Mouse (Mus musculus): ENCODE measurements around the gene Dynll1. TPM values are rescaled to one million over a fixed set of nuclear protein-coding genes. Genes with fewer than 3 reads are reported as not detected.

Dynll1 gene
- 10 to 100 TPM; 65.1 to 85.6 TPM for total RNA-seq (2021)
- 65.2 and 83.8 TPM in 2 replicates for polyA plus RNA-seq (2012; rRNA removed)
- long read RNA-seq, transcript Dynll1-201 (3 exons, 2,030 nt), result major isoform, 14 of 14 reads
- long read RNA-seq, partial matches to known transcripts, result 0 of 14 reads
- long read RNA-seq, other reads (novel, unspliced or antisense), result 0 of 14 reads

DNA sequence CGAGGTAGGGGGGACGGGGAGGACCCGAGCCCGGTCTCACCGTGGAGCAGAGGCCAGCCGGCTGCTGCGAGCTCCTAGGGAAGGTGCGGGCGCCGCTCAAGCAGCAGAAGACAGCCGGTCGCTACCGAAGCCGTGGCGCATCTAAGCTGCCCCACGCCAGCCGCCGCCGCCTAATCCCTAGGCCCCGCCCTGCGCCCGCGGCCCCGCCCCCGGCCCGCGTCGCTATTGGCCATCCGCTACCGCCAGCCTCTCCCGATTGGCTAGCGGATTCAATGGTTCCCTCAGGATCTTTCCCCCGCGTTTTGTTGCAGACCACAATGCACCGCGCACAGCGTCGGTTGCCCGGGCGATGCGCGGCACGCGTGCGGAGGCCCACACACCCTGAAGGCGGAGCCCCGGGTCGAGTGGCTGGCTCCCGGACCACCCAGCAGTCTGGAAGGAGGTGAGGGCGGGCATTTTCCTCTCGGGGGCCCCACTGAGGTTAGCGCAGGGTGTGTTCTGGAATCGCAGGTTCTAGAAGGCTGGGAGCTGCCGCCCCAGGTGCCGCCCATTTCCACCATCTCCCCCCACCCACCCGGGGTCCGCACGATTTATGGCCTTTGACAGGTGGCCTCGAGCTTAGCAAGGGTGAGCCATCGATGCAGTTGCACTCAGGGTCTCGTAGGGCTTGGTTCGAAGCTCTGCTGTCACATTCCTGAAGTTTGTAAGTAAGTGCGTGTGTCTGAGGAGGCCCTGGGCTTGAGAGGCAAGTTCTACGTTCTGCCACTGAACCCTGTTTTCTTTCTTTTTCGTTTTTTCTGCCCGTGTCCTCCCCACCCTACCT is at the start of gene Dynll1:
TSS of gene Dynll1 (minus strand) at position 208 of the 823 bp plus-strand sequence.
- H3K36me3 ChIP-seq (ENCODE audit: control insufficient read depth, insufficient read depth, low read length), result peaks cover 12% of the 10 kb centered on the region
- no peaks in the 10 kb centered on the region for H3K79me2 ChIP-seq (replicated peaks; ENCODE audit: control insufficient read depth, insufficient read depth, low read length)
- H3K4me3 ChIP-seq, result peak within 1 kb of the TSS; percentile 96
- peak; percentile 99 to 100 for DNase-seq
- peaks cover 2% of the 10 kb centered on the region; the same call in 1 of the 2 replicates for H3K4me1 ChIP-seq (ENCODE audit: control insufficient read depth, insufficient read depth, low read length)
- no peaks in the 10 kb centered on the region for H3K27me3 ChIP-seq (ENCODE audit: control insufficient read depth, insufficient read depth, low read length)
- intact Hi-C loops (cut with DNase I), result loop anchor here (2.0 kb wide), 5 partner anchors 18 to 48 kb away; partner anchors contain the start of genes Cox6a1, Rnf10 and Srsf9
- H3K9ac ChIP-seq (ENCODE audit: low read depth, low read length), result peak within 1 kb of the TSS; percentile 94
- TF ChIP-seq CTCF (IDR thresholded peaks at IDR 0.05) (no peak), EP300 (IDR thresholded peaks at IDR 0.05; ENCODE audit: insufficient read depth, low read depth, low read length) (peak; percentile 87; the same call in 1 of the 2 replicates), POLR2A (IDR thresholded peaks at IDR 0.05; ENCODE audit: insufficient read depth, low read depth, low read length) (peak; percentile 89)
- peak within 1 kb of the TSS; percentile 89 for H3K27ac ChIP-seq
- whole genome bisulfite sequencing, result 1% methylated on average over 64 of the region's 66 CpGs

DNA sequence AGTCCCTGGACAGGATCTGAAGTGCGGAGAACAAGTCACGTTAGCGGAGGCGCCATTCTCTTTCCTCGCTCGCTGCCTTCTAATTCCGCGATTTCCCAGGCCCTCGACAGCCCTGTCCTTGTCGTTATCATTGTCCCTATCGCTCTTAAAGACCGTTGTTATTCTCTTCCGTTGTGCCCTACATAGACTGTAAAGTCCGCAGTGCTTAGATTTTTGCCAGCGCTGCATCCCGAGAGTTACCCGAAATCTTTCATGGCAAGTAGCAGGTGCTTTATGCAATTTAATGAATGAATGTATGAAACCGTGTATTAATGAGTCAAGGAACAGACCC is 48.4 kb upstream of the Dynll1 start:
- under 1% methylated on average over 18 of the region's 18 CpGs for WGBS
- no peak for DNase-seq
- intact Hi-C loops (cut with DNase I), result loop anchor here (2.0 to 10.0 kb wide), 4 partner anchors 48 to 224 kb away; partner anchors contain the start of genes Dynll1 and Rplp0
- H3K4me1 ChIP-seq (ENCODE audit: control insufficient read depth, insufficient read depth, low read length), result peaks cover 4% of the 10 kb centered on the region
- peak overlapping the region; percentile 93 for H3K27ac ChIP-seq
- peaks cover 4% of the 10 kb centered on the region for H3K79me2 ChIP-seq (replicated peaks; ENCODE audit: control insufficient read depth, insufficient read depth, low read length)
- peak overlapping the region; percentile 77 for H3K9ac ChIP-seq (ENCODE audit: low read depth, low read length)
- no peak for TF ChIP-seq POLR2A (IDR thresholded peaks at IDR 0.05; ENCODE audit: insufficient read depth, low read depth, low read length)
- no peak for TF ChIP-seq CTCF (IDR thresholded peaks at IDR 0.05)
- TF ChIP-seq EP300 (IDR thresholded peaks at IDR 0.05; ENCODE audit: insufficient read depth, low read depth, low read length), result no peak
- peak overlapping the region; percentile 90 for H3K4me3 ChIP-seq
- no peaks in the 10 kb centered on the region for H3K27me3 ChIP-seq (ENCODE audit: control insufficient read depth, insufficient read depth, low read length)
- peaks cover 5% of the 10 kb centered on the region for H3K36me3 ChIP-seq (ENCODE audit: control insufficient read depth, insufficient read depth, low read length)

DNA sequence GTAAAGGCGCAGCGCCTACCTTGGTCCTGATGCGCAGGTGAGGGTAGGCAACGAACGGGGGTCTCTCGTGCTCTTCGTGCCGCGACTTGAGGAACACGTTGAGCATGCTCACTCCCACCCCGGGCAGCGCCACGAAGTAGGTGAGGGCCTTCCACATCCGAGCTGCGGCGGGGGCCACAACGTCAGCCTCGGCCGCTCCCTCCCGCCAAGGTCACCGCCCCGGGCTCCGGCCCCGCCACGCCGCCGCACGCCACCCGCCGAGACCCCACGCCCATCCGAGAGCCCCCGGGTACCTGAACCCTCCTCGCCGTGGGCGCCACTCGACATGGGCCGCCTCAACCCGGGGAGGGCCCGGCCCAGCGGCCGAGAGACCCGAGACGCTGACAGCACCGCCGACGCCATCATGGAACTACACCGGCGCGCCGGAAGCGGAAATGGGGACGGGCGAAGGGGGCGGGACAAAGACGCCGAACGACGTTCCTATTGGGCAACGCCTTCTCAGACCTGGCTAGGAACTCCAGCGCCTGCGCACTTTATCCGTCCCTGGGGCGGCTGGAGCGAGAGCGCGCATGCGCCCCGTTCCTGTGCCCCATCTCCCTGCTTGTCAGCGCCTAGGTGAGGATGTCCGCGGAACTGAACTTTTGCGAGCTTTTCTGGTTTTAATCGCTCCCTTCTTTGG is 47.9 kb upstream of the Dynll1 start, which contains the start of gene Cox6a1:
TSS of gene Cox6a1 (minus strand) at position 436 of the 679 bp plus-strand sequence.
- Histone ChIP-seq H3K27ac (peak within 1 kb of the TSS; percentile 93), H3K36me3 (ENCODE audit: control insufficient read depth, insufficient read depth, low read length) (peaks cover 5% of the 10 kb centered on the region), H3K4me3 (peak within 1 kb of the TSS; percentile 90), H3K9ac (ENCODE audit: low read depth, low read length) (peak within 1 kb of the TSS; percentile 96), H3K27me3 (ENCODE audit: control insufficient read depth, insufficient read depth, low read length) (no peaks in the 10 kb centered on the region), H3K79me2 (replicated peaks; ENCODE audit: control insufficient read depth, insufficient read depth, low read length) (peaks cover 4% of the 10 kb centered on the region), H3K4me1 (ENCODE audit: control insufficient read depth, insufficient read depth, low read length) (peaks cover 4% of the 10 kb centered on the region)
- intact Hi-C loops (cut with DNase I), result loop anchor here (2.0 to 10.0 kb wide), 4 partner anchors 48 to 224 kb away; partner anchors contain the start of genes Dynll1 and Rplp0
- peak; percentile 98 to 99 for DNase-seq
- peak; percentile 92 for TF ChIP-seq POLR2A (IDR thresholded peaks at IDR 0.05; ENCODE audit: insufficient read depth, low read depth, low read length)
- TF ChIP-seq EP300 (IDR thresholded peaks at IDR 0.05; ENCODE audit: insufficient read depth, low read depth, low read length), result no peak
- TF ChIP-seq CTCF (IDR thresholded peaks at IDR 0.05), result peak; percentile 48
- under 1% methylated on average over 74 of the region's 74 CpGs for WGBS

DNA sequence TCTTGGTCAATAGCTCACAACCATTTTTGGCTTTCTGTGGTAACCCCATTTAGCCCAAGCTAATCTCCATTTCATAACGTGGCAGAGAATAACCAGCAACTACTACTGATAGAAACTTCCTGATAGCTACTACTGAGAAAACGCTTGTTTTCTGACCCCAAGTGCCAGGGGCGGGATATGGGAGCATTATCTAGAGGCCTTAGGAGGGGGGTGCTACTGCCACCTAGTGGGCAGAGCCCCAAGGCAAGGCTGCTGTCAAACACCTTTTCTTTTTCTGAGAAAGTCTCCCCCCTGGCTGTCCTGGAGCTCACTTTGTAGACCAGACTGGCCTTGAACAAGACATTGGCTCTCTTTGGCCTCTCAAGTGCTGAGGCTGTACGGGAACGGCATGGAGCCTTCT is 46.8 kb upstream of the Dynll1 start:
- H3K4me1 ChIP-seq (ENCODE audit: control insufficient read depth, insufficient read depth, low read length), result peaks cover 4% of the 10 kb centered on the region
- H3K27ac ChIP-seq, result peak overlapping the region; percentile 93; the same call in 1 of the 2 replicates
- intact Hi-C loops (cut with DNase I), result loop anchor here (5.0 to 10.0 kb wide), 3 partner anchors 160 to 223 kb away; partner anchors contain the start of gene Rplp0
- peaks cover 4% of the 10 kb centered on the region for H3K79me2 ChIP-seq (replicated peaks; ENCODE audit: control insufficient read depth, insufficient read depth, low read length)
- no peaks in the 10 kb centered on the region for H3K27me3 ChIP-seq (ENCODE audit: control insufficient read depth, insufficient read depth, low read length)
- H3K9ac ChIP-seq (ENCODE audit: low read depth, low read length), result 0 out of 2 replicates have a peak overlapping the region, but pooled peaks have one; percentile 30
- WGBS, result 1% methylated on average over 5 of the region's 5 CpGs
- peak overlapping the region; percentile 90 for H3K4me3 ChIP-seq
- TF ChIP-seq EP300 (IDR thresholded peaks at IDR 0.05; ENCODE audit: insufficient read depth, low read depth, low read length) (0 out of 2 replicates have a peak, but pooled peaks have one; percentile 56), POLR2A (IDR thresholded peaks at IDR 0.05; ENCODE audit: insufficient read depth, low read depth, low read length) (no peak), CTCF (IDR thresholded peaks at IDR 0.05) (peak; percentile 97)
- peak; percentile 84 to 87 for DNase-seq
- H3K36me3 ChIP-seq (ENCODE audit: control insufficient read depth, insufficient read depth, low read length), result peaks cover 5% of the 10 kb centered on the region

DNA sequence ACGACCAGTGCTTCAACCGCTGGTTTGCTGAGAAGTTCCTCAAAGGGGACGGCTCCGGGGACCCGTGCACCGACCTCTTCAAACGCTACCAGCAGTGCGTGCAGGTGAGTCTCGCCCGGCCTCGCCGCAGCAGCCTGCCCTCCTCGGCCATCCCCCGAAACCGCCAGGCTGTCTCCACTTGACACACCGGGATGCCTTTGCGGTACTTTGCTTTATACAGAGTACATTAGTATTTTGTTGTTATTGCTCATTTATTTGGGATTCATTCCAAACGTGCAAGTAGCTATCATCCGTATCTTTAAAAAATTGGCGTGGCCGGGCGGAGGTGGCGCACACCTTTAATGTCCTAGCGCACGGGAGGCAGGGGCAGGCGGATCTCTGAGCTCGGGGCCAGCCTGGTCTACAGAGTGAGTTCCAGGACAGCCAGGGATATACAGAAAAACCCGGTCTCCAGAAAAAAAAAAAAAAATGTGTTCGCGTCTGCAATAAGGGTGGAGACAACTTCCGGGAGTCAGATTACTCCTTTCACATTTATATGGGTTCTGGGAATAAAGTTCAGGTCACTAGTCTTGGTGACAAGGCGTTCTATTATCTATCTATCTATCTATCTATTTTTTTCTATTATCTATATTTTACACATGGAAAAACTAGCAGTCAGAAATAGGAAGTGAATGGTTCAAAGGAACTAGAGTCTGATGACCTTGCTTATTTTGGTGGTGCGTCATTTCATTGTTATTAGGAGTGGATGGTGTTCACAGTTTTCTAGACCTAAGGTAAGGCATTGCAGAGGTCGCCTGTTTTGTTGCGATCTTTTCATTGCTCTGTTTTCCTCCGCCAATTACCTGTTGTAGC is 40.7 kb upstream of the Dynll1 start:
- DNase-seq, result no peak
- peak overlapping the region; percentile 91 for H3K9ac ChIP-seq (ENCODE audit: low read depth, low read length)
- H3K4me3 ChIP-seq, result peak overlapping the region; percentile 72
- peak overlapping the region; percentile 89 for H3K27ac ChIP-seq
- H3K36me3 ChIP-seq (ENCODE audit: control insufficient read depth, insufficient read depth, low read length), result 0 out of 2 replicates have a peak, but pooled peaks cover 4% of the 10 kb centered on the region
- WGBS, result 8% methylated on average over 36 of the region's 36 CpGs
- H3K4me1 ChIP-seq (ENCODE audit: control insufficient read depth, insufficient read depth, low read length), result peaks cover 3% of the 10 kb centered on the region
- no peaks in the 10 kb centered on the region for H3K79me2 ChIP-seq (replicated peaks; ENCODE audit: control insufficient read depth, insufficient read depth, low read length)
- TF ChIP-seq EP300 (IDR thresholded peaks at IDR 0.05; ENCODE audit: insufficient read depth, low read depth, low read length) (no peak), CTCF (IDR thresholded peaks at IDR 0.05) (no peak), POLR2A (IDR thresholded peaks at IDR 0.05; ENCODE audit: insufficient read depth, low read depth, low read length) (no peak)
- intact Hi-C loops (cut with DNase I), result loop anchor here (5.0 to 10.0 kb wide), 3 partner anchors 59 to 217 kb away; partner anchors contain the start of gene Rplp0
- no peaks in the 10 kb centered on the region for H3K27me3 ChIP-seq (ENCODE audit: control insufficient read depth, insufficient read depth, low read length)
